Mouse (Mus musculus) frontal cortex, adult (tissue): ENCODE results near the gene Clip2.

ENCODE experiments used
- ATAC-seq: cut with Nextera tagmentation; 2 replicates; pipeline ENCODE4 v1.9.2; 2017; ENCODE audit warnings: mild to moderate bottlenecking, moderate library complexity, mixed read lengths; ENCODE audit not compliant: low TSS enrichment

The Clip2 gene

DNA sequence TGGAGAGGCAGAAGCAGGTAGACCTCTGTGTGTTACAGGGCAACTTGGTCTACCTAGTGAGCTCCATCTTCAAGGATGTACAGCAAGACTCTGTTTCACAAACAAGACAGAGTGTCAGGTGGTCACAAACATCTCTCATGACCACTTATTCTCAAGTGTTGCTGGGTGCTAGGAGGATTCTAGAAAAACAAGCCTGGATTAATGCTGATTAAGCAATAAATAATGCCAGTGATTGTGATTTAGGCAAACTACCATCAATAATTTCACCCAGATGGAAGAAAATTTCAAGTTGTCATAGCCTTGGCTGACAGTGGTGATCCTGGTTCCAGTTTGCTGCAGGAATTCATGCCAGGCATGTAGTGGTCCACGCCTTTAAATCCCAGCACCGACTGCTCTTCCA, 12.0 kb upstream of the Clip2 start:
- no peak for ATAC-seq

DNA sequence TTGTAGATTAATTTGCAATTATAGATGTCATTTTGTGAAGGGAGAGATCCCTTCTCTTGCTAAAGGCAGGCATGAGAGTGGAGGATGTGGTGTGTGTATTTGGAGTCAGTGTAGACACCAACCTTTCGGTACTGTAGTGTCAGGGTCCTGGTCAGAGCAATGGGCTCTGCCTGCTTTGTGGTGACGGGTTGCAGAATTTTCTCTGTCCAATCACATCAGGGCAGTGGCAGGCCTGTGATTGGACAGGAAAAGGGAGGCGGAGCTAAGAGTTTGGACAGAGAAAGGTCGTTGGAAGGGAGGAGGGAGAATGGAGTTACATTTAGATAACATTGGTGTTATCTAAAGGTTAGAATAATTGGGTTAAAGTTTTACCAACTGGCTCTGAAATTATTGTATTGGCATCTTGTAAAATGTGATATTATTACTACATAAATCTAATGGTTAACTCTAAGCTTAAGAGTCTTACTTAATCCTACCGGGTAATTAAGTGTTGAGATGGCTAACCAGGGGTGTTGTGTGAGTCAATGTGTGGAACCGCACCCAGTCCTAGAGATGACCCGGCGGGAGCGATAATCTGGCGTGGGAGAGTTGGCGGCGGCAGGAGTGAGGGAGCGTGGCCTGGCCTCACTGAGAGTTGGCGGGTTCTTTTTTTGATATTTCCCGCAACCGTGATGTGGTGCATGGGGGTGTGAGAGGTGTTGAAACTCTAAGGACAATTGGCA, 8.4 kb upstream of the Clip2 start:
- no peak for ATAC-seq

DNA sequence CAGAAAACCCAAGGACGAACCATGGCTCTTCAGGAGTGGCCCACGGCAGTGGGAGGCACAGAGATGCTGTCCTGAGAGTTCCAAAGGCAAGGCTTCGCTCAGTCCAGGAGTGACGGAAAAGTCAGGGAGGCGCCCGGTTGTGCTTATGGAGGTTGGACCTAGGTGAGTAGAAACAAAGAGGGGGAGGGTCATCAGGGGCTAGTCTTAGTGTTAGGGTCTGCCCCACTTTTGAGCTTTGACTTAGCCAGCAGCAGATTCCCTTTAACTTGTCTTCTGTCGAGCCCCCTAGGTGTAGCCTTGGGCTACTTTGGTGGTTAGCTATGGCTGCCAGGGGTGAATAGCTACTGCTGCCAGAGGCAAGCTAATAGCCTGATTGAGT, 7.8 kb upstream of the Clip2 start, which contains the start of gene Syna:
Gene Syna (minus strand): TSS at position 101 of the 379 bp plus-strand sequence.
- no peak for ATAC-seq

DNA sequence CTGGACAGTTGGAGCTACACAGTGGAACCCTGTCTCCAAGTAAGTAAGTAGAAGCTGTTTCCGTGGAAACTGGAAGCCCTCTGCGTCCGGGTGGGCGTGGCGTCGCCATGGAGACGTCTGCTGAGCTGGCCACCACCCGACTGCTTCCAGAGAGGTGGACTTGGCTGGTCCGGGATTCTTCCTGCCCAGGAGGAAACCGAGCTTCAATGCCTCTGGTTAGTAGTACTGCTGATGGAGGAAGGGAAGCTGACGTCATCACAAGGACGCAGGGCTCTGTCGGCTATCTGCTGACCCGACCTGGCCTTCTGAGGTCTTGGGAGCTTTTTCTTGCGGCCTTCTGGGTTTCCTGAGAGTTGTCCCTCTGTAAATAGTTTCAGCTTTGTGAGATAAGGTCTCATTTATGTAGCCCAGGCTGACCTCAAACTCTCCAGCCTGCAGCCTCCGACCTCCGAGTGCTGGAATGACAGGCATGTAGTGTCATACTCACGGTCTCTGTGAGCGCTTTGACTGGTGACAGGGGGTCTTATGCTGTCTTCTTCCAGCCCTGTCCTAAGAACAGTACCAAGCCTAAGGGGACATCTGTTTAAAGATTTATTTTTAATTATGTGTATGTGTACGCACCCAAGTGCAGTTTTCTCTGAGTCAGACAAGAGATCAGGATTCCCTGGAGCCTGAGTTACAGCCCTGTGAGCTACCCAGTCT, 3.4 kb upstream of the Clip2 start:
- peak; percentile 41 for ATAC-seq

DNA sequence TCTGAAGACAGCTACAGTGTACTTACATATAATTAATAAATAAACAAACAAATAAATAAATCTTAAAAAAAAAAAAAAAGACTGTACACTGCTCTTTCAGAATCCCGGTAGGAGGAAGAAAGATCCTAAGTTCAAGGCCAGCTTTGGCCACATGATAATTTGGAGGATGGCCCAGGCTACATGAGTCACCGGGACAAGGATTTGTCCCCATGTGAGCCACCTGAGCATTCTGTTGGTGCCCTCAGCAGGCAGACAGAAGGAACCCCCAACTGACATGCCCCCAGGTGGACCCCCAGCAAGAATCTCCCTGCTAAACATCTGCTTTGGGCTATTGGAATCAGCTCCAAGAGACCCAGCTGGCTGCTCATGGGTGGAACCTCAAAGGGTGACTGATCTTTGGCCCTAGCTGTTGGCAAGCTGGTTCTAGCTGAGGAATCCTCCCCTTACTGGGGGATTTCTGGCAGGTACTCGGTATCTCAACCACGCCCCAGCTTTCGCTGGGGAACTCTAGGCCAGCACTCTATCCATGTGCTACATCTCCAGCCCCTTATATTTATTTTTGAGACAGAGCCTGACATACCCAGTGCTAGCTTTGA, 1.8 kb upstream of the Clip2 start:
- ATAC-seq = no peak

DNA sequence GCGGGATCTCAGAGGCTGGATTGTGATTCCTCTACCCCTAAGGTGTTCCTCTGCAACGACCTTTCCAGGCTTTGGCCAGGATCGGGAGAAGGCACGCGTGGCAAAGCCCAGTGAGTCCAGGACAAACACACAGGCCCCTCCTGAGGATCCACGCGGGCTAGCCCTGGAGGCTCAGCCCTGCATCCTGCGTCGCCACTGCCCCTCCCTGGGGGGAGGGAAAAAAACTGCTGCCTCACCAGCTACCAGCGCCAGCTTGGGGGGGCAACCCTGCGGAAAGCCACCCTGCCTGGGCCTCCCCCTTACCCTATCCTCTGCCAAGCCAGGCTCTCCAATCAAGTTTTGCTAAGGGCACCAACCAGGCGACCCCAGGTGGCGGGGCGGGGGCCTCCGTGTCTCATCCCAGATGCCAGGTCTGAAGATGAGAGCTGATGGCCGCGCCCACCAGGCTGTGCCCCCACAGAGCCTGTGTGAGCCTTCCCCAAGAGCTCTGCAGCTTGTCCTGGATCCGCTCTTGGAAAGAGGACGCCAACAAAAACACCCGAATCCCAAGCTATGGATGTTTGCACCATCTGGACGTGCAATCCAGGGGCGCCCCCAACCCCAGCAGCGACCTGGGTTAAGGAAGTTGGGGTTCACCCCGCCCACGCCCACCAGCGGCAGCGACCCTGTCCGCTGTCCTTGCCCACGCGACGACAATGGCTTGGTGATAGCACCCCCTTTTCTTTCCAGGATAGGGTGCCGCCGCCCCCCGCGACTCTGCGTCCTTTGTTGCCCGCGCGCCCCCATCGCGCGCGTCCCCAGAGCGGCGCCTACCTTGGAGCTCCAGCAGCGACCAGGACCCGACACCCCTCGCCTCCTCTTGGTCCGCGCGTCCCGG, 763 bp downstream of the Clip2 start:
- ATAC-seq = peak; percentile 20; the same call in 1 of the 2 replicates

DNA sequence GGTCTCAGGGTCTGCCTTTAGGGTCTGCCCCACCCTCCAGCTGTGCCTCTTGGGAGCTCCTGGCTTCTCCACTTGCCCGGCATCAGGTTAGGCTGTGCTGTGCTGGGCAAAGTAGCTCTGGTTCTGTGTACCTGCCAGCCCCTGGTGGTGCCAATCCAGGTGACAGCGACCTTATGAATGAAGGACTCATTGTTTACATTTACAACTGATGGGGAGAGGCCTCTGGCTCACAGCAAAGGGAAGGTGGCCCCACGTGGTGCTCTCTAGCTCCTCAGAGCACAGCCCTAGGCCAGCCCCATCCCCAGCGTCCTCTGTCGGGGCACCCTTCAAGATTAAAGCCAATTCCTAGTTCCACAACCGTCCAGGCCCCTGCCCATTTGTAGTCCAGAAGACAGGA, 1.4 kb downstream of the Clip2 start:
- no peak for ATAC-seq

DNA sequence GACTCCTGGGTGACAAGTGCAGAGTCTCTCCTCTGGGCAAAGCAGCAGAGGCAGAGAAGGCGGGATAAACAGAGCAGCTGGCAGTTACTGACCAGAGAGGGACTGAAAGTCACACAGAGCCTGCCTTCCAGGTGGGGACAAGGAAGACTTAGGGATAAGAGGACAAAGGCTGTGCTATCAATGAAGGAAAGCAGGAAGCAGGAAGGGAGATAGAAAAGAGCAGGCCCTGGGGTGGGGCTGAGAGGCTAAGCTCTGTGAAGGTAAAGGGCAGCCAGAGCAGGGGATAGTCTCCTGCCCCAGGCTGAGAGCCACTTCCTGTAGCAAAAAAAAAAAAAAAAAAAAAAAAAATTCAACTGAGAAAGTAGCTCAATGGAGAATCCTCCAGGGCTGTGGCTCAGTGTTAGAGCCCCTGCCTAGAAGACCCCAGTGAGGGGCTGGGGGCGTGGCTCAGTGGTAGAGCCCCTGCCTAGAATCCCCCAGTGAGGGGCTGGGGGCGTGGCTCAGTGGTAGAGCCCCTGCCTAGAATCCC, 2.5 kb downstream of the Clip2 start:
- no peak for ATAC-seq

DNA sequence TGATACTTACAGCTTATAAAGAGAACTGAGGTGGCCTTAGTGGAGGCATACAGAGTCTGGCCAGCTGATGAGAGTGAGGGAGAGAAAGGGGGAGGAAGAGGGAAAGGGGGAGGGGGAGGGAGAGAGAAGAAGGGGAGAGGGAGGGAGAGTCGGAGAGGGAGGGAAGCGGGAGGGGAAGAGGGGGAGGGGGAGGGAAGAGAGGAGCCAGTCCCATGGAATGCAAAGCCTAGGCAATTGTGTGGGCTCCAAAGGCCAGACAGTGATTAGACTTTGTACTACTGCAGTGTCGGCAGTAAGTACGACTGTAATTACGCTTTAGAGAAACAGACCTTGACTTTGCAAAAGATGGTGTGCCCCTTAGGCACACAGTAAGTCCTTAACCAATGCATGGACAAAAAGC, 3.9 kb downstream of the Clip2 start:
- ATAC-seq = no peak

DNA sequence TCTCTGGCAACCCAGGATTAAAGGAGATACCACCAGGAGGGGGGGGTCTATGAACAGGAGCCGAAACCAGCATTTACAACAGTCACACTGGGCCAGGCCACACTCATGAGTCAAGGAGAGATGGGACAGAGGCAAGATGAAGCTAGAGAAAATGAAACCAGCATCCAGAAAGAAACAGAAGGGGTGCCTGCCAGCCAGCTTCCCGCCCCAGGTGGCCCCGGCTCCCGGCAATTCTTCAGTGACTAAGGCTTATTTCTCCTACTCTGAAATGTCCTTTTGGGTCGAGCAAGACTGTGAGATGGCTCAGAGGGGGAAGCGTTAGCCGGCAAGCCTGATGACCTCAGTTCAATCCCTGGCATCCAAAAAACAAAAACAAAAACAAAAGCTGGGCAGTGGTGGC, 5.4 kb downstream of the Clip2 start:
- no peak for ATAC-seq

DNA sequence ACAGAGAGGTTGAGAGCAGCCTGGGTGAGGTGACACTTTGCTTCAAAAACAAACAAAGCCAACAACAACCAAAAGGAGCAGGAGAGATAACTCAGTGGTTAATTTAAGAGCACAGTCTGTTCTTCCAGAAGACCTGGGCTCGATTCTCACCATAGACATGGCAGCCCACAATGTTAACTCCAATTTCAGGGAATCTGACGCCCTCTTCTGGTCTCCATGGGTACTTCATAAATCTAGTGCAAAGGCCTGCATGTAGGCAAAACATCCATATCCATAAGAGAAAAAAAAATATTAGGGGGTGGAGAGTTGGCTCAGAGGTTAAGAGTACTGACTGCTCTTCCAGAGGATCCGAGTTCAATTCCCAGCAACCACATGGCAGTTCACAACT, 7.0 kb downstream of the Clip2 start:
- ATAC-seq = no peak

DNA sequence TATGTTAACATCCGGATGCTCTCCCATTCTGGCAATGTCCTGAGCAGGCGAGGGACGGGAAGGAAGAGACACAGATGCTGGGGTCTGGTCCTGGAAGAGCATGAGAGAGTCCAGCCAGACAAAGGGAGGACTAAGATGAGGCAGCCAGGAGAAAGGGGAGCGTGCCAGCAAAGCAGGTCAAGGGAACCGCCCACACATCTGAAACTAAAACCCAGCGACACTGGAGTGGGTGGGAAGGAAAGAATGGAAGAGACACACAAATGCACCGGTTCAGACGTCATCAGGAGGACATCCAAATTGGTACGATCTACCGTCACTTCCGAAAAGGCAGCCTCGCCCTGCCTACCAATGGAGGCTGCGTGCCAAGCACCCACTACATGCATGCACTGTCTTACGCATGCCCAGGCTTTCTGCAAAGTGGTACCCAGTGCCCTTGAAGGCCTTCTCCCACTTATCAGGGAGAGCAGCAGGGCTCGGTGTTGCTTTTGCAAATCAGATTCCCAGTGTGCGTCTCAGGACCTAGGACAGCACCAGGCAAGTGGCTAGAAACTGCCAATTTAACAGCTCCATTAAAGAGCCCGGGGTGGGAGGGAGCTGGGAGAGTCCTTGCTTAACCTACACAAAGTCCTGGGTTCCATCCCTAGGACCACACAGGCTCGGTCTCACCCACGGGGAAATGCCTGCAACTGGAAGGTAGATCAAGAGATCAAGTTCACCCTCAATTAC, 7.6 kb downstream of the Clip2 start:
- peak; percentile 65 for ATAC-seq

DNA sequence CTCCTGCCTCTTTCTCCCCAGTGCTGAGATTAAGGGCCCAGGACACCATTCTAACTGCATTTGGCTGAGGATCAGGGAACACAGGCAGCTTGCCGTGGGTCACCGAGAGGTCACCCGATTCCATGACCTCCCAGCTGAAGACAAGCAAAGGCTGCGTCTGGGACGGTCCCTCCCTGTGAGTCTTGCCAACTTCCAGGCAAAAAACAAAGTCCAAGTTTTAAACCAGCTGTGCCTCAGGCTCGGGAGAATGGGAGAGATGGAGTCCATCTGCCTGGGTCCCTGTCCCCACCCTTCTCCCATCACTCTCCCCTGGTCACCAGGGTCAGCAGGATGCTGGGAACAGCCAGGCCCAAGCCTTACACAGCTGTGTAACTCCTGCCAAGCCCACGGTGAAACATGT, 10.6 kb downstream of the Clip2 start:
- ATAC-seq = no peak

DNA sequence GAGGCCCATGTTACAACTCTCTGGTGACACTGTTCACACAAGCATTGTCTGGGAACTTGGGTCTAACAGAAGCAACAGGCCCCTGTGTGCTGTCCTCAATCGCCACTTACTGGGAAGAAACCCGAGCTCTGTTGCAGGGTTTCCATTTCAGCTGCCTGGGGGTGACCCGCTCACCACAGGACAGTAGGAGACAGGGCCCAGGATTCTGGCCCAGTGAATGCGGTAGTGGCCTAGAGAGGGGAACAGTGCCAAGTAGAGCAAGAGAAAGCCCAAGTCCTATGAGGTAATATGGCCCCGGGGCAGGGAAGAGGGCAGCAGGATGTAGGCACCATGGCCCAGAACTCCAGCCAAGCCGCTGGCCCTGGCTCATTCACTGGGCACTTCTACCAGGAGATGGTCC, 11.4 kb downstream of the Clip2 start:
- no peak for ATAC-seq

DNA sequence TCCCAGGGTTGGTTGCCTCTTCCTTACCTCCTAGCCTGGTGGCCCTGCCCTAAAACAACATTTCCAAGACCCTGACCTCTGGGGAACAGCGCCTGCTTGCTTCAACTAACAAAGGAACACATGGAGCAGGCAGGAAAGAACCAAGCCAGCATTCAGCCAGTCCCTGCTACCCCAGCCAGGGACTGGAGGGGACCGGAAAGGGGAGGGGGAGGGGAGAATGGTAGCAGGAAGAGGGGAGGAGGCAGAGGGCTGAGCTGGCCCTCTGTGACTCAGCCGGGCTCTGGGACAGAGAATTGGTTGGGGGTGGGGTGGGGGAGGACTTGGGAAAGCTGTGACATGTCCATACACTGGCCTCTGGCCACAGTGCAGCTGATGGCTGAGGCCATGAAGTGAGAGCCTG, 12.3 kb downstream of the Clip2 start:
- peak; percentile 33 for ATAC-seq

DNA sequence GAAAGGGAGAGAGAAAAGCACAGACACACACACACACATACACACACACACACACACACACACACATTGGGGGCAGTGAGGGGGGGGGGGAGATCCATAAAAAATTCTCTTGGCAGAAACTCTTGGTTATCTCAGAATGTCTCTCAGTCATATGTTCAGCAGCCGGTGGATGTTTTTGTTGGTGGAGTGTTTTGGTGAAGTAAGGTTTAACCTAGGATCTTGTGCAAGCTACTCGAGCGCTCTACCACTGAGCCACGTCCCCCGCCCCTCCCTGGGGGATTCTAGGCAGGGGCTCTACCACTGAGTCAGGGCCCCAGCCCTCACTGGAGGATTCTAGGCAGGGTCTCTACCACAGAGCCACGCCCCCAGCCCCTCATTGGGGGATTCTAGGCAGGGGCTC, 16.2 kb downstream of the Clip2 start:
- no peak for ATAC-seq

DNA sequence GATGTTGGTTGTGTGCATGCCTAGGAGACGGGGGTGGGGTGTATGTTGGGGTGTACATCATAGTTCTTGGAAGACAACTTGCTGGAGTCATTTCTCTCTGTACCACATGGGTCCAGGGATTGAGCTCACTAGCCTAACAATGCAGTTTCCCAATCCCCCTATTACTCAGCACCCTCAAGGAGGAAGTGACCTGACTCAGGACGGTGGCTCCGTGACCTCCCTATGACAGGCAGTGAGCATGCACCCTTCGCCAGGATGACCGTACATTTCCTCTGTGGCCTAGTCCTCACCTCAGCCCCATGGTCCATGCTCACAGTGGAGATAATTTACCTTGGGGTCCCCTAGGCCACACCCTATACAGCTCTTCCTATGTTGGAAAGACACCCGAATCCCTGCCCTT, 19.8 kb downstream of the Clip2 start:
- no peak for ATAC-seq

DNA sequence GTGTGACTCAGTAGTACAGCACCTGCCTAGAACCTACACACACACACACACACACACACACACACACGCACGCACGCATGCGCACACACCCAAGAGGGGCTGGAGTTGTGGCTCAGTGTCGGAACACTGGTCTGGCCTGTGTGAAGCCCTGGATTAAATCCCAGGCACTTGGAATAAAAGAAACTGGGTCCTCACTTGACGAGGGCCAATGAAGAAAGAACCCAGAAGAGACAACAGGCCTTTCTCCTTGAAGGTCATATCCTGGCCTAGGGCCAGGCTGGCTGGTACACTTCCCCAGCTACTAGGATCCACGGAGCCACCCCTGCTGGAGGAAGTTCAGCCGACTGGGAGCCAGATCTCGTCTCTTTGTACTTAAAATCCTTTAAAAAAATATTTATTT, 20.6 kb downstream of the Clip2 start:
- peak; percentile 13; the same call in 1 of the 2 replicates for ATAC-seq

DNA sequence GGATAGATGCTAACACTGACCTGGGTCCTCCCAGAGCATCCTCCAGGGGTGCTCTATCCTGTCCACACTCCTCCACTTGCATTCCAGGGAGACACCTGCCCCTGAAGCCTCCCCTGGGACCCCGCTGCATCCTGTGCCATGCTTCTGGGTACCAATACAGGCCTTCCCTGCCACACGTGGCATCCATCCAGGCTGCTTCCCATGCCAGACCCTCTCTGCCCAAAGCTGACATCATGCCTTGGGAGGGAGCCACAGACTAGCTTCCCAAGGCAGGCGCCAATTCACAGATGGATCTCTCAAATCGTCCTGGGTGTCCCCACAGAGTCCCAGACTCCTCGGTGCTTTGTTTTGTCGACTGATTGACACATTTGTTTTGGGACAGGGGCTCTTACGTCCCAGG, 21.4 kb downstream of the Clip2 start:
- ATAC-seq = peak; percentile 31

DNA sequence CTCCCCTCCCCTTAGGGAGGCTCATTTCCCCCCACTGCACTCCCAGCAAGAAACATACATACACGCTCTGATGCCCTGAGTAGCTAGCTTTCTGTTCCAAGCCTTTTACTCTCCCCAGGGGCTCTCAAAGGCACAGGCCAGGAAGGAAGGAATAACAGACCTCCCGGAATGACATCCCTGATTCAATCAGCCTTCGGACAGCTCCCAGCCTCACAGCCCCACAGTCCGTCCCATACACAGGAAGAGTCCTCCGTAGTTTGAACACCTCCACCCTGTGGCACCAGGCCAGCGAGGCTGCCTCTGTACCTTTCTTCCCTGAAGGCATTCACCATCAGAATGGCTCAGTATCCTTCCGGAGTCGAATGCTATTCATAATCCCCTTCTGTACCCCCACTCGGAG, 23.7 kb downstream of the Clip2 start:
- ATAC-seq = no peak

DNA sequence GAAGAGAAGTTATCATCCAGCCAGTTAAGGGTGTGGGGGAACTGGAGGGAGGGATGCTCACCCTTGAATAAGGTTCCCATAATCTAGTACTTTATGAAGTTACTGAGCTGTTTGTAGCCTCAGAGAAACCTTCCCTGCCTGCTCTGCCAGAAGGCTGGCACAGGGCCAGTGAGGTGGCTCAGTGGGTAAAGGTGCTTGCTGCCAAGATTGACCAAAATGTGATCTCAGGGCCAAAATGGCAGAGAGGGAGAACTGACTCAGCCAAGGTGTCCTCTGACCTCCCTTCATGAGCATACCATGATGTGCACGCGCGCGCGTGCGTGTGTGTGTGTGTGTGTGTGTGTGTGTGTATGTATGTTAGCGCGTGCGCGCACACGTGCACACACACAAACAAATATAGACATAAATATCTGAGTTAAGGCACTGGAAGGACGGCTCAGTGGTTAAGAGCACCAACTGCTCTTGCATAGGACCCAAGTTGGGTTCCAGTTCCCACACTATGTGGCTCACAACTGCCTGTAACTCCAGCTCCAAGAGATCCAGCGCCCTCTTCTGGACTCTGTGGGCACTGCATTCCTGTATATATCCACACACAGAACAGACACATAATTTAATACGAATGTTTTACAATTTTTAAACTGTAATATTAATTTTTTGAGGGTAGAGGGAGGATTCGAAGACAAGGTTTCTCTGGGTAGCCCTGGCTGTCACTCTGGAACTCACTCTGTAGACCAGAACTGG, 26.1 kb downstream of the Clip2 start:
- ATAC-seq = no peak
